Mouse (Mus musculus): ENCODE measurements at regions not wholly inside any gene's neighbourhood (a gene's known extent, or its start where the extent isn't known, plus 50 kb on each side); places are given as distances from the start of the nearest gene placed in this dataset.

GRCm38 (mm10) chr11:28782486-28782885 lies 70.5 kb upstream of the Efemp1 start:
- TF ChIP-seq NRF1 (IDR thresholded peaks at IDR 0.05; ENCODE audit: low read depth, low read length) (no peak), HCFC1 (IDR thresholded peaks at IDR 0.05; ENCODE audit: low read depth, low read length) (no peak), CTCF (conservative IDR thresholded peaks at IDR 0.05 in 1 of 2, IDR thresholded peaks at IDR 0.05 in 1 of 2; ENCODE audit: low read depth in 2 of 2, low read length in 2 of 2) (no peak), SMC3 (IDR thresholded peaks at IDR 0.05; ENCODE audit: low read depth, low read length) (no peak), EP300 (IDR thresholded peaks at IDR 0.05; ENCODE audit: low read length) (no peak), POLR2A (IDR thresholded peaks at IDR 0.05; ENCODE audit: low read depth, low read length) (no peak), MEF2A (IDR thresholded peaks at IDR 0.05; ENCODE audit: borderline replicate concordance, low read depth, low read length) (no peak), ZC3H11A (IDR thresholded peaks at IDR 0.05; ENCODE audit: low read depth, low read length) (no peak), BHLHE40 (IDR thresholded peaks at IDR 0.05; ENCODE audit: low read depth, low read length) (no peak), JUND (conservative IDR thresholded peaks at IDR 0.05; ENCODE audit: low read depth, low read length) (no peak), POLR2AphosphoS2 (IDR thresholded peaks at IDR 0.05; ENCODE audit: low read depth, low read length) (no peak), ZMIZ1 (IDR thresholded peaks at IDR 0.05; ENCODE audit: low read depth, low read length) (no peak), TBP (conservative IDR thresholded peaks at IDR 0.05; ENCODE audit: low read depth, low read length) (no peak), MAX (IDR thresholded peaks at IDR 0.05; ENCODE audit: low read length) (no peak)

All from CH12.LX (cell line).